Mouse (Mus musculus): ENCODE measurements at regions not wholly inside any gene's neighbourhood (a gene's known extent, or its start where the extent isn't known, plus 50 kb on each side); places are given as distances from the start of the nearest gene placed in this dataset.

DNA sequence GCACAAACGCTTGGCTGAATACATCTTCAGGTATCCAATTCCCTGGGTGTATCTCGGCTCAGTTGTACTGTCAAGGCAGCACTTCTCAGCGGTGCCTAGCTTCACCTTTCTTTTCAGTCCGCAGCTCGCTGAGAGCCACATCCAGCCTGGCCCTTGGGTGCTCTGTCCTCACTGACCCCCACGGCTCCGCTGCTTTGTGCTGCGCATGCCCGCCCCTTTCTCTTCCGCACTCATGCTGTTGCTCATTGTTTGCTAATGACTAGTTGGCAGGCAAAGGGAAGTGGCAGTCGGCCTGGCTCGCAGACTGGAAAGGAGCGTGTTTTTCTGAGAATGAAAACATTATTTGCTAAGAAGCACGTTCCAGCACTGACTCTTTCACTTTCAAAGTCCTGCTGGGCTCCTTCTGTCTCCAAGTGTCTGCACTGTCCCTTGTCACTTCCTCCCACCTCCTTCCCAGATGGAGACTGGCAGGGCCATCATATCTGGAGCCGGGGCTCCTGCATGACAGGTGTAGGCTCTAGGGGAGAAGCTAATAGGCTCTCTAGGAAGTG lies 146.7 kb upstream of the Kif2a start:
- no peak for DNase-seq (ENCODE audit: low spot score)

DNA sequence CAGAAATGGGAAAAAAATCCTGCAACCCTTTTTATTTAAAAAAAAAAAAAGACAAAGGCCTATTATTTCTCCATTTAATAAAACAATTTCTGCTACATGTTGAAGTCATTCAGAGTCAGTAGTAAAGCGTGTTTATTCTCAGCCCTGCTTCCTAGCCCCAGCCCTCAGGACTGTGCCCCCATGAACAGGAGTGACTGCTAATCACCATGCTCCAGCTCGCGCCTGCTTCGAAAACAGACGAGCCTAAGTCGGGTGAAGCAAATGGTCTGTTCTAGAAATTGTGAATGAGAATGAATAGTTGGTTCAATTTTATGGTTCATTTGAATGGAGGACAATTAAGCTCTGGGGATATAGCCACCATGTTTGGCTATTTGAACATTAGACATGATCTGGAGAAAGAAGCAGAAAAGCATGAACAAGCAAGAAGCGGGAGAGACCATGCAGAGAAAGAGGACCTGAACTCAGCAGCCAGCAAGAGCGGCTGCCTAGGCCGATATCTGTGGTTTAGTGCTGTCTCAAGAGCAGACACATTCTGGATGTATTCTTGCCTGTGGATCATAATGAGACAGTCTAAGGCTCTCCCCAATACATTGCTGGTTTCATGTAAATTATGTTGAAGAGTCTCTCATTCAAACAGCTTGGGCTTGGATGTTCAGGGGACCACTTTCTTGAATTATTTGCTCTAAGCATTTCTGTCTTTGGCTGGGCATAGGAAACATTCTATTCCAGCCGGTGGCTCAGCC lies 146.1 kb upstream of the Kif2a start:
- no peak for DNase-seq (ENCODE audit: low spot score)

DNA sequence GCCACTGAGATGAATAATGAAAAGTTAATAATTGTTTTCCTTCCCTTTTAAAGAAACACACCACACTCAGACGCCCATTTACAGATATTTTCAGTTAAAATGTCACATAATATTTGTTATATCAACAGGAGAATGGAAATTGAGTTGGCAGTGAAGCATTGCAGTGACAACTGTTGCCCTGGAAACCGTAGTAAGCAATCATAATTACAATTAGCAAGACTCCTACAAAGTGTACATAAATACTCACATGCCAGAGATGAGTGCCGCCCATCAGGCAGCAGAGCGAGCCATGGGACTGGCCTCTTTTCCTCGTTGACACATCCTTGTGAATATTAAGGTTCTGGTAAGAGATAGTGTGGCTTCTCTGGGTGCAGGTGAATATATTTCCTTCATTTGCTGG lies 129.6 kb upstream of the Kif2a start:
- DNase-seq (ENCODE audit: low spot score): no peak

DNA sequence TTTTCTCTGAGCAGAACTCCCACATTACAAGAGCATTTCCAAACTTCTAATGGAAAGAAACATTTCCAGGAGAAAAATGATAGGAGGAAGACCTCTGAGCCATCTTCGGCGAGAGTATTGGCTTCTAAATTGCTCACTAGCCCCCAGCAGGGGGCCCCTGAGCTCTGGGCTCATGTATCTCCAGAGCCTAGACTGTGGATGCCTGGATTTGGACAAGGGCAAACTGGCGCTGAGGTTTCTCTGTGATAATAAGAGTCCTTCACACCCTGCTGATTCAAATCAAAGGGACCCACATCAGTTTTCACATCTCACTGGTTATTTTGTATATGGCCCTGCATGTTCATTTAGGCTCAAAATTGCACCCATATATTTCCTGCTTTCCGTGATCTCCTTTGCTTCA lies 119.3 kb upstream of the Kif2a start:
- no peak for DNase-seq (ENCODE audit: low spot score)

DNA sequence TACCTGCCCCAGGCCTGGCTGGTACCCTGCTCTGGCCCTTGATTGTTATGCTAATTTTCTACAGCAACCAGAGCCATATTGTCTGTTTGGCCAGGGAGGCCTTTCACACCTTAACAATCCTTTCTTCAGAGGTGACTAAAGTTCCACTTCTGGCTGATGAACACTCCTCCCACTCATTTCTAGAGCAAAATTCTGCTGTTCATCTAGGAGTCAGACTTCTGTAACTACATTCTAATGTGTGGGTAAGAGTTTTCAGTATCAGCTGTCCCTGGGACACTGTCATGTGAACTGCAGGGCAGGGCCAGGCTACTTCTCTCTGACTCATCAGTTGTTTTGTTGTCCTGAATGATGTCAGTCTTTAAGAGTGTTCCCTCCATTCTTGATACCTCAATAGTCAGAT lies 112.2 kb upstream of the Kif2a start:
- no peak for DNase-seq (ENCODE audit: low spot score)

DNA sequence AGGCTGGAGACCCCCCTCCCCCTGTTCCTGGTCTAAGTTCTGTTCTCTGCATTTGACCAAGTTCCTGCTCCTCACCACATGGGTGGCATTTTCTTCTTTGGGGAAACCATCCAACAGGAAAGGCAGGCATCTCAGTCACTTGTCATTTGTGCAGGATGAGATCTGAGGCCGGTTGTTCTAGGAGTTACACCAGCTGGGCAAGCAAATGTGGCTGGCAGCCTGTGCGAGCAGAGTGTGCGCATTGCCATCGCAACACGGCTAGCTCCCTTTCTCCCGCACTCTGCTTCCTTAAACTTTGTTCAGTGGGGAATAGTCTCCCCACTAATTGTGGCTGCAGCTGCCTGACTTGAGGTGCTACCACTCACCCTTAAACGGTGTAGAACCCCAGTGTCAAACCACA lies 104.7 kb upstream of the Kif2a start:
- DNase-seq (ENCODE audit: low spot score): peak; percentile 46

DNA sequence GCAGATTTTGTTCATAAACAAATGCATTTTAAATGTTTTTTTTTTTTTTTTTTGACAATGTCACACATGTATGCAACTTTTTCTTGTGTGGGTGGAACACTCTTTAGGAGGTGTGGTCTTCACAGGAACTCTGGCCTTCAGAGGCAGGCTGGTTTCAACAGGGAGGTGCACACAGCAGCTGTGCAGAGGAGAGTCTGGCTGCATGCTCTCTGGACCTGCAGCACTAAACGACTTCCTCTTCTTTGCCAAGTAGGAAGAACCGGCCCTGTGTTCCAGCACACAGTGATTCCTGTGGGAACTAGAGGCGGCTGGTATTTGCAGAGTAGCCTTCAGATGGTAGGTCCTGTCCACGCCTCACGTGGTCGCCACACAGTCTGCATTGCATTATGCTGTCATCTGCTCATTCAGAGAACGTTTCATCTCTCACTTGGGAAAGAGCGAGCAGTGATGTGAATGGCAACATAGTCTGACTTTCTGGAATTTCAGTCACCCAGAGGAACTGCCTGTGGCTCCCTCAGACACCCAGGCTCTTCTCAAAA lies 102.3 kb upstream of the Kif2a start:
- DNase-seq (ENCODE audit: low spot score): no peak

DNA sequence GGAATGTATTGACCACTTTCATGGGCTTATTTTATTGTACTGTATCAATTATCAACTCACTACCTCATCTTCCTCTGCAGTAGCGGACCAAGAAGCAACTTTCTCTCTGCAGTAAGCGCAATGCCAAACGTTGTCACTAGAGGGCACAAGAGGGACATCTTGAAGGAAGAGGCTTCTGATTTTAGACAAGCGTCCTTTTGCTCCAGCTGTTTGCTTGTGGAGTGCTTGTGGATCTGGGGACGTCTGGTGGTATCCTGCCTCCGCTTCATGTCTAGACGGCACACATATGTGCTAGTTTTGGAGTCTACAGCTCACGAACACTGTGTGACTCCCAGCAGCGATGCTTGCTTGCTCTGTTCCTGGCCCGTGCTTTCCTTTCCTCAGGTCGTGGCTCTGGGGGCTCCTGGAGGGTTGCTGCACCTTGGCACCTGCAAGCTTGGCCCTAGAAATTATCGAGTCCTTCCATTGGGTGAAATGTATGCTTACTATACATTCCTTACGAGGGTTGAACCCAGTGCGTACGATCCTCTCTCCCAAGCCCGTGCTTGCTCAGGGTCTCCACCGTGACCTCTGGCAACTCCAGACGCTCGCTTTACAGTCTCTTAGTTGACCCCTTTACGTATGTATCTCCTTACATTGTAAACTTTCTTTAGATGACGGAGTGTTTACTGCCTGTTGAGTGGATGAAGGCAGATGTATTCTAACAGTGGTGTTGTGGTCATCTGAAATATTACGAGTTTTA lies 92.2 kb upstream of the Kif2a start:
- DNase-seq (ENCODE audit: low spot score): peak; percentile 92

DNA sequence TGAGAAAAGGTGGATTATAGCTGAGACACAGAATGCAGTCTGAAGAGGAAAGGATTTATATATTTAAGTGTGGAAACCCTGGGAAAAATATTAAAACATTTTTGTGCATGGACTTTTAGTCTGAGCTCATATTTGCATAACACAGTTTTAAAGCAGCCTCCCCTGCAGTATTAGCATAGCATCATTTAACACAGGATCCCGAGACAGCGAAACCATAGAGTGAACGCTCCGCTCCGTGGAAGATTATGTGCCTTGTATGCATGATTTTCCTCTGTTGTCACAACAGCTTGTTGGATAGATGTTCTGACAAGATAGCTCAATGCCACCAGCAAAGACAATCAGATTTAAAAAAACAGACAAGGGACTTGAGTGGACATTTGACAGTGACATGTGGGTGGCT lies 86.1 kb upstream of the Kif2a start:
- no peak for DNase-seq (ENCODE audit: low spot score)

DNA sequence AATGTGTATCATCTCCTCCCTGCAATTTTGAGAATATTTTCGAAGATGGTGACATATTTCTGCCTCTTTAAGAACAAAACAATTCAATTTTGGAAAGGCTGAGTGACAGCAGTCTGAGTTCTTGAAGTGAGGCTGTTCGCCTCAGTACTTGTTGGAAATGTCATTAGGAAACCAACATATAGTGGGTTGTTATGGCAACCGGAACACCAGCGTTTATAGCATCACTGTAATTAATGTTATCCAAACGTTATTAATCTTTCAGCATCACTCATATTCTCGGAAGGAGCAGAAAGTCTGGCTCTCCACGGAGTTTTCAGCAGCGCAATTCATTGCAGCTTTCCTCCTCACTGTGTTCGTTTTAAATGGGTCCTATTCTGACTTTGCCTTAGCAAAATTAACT lies 85.6 kb upstream of the Kif2a start:
- DNase-seq (ENCODE audit: low spot score): no peak

DNA sequence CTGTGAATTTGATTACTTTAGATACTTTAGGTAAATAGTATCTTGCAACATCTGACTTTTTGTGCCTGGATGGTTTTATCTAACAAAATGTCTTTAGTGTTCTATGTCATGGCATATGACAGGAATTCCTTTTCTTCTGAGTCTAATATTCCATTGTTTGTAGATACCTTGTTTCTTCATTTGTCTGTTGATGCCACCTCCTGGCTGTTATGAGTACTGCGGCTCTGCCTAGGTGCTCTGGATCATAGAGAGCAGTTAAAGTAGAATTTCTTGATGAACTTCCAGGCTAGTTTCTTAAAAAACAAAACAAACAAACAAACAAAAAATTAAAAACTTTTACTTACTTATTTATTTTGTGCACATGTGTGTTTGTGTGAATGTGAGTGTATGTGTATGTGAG lies 83.6 kb upstream of the Kif2a start:
- DNase-seq (ENCODE audit: low spot score): peak; percentile 32

DNA sequence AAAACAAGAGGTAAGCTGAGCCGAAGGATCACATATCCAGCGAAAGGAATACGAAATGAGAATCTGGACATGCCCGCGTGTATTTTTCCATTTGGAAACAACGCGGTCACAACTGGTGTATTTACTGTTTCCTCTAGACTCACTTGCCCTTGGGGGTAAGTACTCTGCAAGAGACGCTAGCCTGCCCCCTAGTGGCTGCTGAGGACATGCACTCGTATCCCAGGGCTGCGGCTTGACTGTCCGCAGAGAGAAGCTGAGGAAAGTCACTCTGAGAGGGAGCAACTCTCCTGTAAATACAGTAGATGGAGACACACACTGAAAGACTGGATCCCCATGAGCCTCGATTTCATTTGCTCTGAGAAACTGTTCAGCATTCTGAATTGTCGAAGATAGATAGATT lies 79.7 kb upstream of the Kif2a start:
- peak; percentile 55 for DNase-seq (ENCODE audit: low spot score)

DNA sequence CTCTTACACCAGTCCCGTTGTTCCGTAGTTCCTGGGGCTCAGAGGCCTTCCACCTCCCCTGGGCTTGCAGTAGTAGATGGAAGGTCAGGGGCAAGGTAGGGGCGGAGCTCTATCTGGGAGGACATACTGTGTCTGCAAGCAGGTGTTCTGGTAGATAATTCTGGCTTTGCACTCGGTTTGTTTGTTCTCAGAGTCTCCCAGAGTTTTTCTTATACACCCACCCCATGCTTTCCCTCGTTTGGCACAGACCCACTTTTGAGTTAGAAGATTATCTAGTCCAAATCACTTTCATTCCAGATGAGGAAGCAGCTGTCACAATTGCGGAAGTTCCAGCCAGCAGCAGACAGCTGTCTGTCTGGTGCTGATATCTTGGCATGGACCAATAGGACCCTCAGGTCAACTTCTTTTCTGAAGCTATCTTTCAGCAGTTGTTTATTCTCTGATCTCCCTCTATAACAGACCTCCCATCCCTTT lies 79.0 kb upstream of the Kif2a start:
- DNase-seq (ENCODE audit: low spot score): no peak

DNA sequence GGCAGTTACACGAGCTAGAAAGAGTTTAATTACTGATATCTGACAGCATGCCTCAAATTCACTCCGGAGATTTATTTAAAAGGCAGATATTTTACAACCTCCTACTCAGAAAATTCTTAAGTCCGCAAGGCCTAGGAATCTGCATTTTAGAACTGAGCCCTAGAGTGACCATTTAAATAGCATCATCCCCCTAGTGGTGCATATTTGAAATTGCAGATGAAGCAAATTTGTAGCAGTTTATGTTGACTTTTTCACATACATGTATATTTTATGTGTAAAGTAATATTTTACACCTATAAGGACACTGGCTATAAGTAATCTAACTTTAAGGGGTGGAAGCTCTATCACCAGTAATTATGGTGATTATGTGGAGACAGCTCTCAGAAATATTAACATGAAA lies 78.2 kb upstream of the Kif2a start:
- DNase-seq (ENCODE audit: low spot score): no peak

DNA sequence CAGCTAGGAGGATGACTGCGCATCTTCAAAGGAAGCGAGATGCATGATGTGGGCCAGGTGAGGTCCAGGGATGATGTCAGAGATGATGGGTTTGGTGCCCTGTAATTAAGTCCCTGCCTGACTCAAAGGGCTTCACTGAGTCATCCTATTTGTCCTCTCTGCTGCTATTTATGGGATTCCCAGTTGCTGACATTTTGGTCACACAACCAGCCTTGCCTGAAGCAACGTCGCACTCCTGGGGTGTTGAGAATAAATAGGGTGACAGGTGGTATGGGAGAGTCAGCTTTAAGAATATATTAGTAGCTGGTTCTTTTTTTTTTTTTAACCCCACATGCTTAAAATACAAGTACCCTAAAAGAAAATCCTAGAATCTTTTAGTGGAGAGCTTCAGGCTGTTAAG lies 75.1 kb upstream of the Kif2a start:
- DNase-seq (ENCODE audit: low spot score): no peak

DNA sequence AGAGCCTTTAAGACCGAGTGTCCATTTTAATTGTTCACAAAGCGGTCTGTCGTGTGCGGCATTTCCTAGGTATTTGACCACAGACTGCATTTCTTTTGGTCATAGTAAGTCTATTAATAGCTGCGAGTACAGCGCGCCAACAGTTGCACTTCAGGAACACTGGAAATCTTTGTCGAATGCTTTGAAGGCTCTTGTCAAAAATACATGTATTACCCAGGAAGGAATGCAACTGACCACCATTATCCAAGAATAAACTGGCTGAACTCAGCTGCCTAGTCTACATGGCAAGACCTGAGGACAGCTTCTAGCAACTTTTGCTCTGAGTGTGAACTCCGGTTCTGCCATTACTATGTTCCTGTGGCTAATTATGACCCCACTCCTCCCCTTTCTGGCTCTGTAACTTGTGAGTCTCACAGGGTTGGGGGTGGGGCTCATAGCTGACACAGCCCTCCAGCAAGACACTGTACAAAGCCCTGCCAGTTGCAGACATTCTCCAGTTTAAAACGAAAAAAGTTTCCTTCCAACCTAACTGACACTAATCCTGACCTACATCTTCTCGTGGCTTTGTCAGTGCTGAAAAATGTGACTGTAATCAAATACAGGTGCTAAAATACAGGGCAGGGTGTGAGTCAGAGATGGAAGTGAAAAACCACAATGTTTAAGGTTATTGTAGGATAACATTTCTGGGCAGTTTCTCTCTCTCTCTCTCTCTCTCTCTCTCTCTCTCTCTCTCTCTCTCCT lies 73.2 kb upstream of the Kif2a start:
- DNase-seq (ENCODE audit: low spot score): no peak

DNA sequence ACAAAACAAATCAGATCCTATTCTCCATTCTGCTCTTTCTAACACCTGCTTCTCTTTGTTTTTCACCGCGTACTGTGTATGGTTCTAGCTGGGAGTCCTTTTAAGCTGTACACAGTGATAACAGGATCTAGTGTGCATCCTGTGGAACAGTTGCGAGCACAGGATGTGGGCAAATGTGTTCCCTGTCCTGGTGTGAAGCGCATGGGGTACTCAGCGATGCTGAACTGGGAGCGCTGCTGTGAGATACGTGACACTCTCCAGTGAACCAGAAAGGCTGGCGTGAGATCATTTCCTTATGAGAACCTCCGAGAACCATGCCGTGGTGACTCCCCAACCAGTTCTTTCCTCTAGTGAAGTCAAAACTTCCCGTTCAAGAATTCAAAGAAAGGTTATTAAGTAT lies 72.6 kb upstream of the Kif2a start:
- no peak for DNase-seq (ENCODE audit: low spot score)

DNA sequence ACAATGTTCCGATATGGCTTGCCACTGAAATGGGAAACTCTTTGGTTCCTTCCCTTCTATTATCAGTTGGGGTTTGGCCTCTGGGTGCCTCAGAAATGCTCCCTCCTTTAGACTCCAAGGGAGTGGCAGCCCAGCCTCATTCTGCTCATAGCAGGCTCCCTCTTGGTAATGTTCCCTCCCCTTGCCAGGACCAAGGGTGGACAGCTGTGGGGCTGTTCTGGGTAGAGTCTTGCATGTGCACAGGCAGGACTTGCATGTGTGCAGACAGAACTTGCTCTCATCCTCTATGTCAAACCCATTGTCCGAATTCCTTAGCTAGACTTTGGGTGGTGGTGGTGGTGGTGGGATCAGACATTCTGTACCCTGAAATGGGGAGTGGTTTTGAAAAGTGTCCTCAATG lies 71.8 kb upstream of the Kif2a start:
- no peak for DNase-seq (ENCODE audit: low spot score)

DNA sequence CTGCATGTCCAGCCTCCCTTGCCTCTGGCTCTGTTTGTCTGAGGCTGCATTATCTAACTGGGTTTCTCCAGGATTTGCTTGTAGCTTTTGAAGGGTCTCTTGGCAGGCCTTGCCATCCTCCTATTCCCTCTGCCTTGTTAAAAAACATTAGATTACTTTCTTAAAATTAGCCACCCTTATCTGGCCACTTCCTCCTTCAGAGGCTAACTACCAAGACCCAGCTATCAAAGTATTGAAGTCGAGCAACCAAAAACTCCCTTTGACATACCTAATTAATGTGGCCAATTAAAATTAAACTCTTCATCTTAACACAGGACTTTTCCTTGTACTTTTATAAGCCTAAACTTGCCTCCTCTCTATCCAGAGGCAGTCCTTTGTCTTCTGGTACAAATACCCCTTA lies 66.3 kb upstream of the Kif2a start:
- DNase-seq (ENCODE audit: low spot score): no peak

DNA sequence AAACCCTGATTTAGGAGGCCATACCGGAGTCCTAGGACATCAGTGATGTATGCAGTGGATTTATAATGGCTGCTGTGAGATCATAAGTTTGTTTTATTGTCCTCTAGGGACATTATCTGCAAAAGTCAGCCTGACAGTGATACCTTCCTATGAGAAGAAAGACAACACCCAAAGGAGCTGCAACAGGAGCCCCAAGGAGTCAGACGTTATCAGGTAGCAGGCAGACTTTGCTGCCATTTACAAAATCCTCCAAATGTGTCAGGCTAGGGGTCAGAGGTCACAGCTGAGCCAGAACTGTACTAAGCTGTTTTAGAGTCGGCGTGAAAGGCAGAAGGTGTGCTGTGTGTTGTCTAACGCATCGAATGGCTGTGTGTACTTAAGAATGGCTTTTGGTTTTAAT lies 65.4 kb upstream of the Kif2a start:
- DNase-seq (ENCODE audit: low spot score): no peak

DNA sequence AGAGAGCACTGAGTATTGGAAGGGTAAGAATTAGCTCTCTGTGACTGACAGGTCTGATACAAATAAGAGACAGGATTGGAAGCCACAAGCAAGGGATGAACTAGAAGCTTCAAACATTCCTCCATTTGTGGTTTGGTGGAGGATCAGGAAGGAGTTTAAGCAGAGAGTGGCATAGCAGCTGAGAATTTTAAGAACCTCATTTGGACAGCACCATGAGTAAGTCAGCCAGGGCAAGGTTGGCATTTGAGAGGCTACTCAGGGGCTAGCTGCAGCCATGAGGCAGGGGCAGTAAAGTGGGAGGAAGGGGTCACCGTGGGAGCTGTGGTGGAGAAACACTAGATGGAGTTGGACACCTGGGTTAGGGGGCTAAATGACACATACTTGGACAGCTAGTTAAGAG lies 56.2 kb upstream of the Kif2a start:
- DNase-seq (ENCODE audit: low spot score): no peak

DNA sequence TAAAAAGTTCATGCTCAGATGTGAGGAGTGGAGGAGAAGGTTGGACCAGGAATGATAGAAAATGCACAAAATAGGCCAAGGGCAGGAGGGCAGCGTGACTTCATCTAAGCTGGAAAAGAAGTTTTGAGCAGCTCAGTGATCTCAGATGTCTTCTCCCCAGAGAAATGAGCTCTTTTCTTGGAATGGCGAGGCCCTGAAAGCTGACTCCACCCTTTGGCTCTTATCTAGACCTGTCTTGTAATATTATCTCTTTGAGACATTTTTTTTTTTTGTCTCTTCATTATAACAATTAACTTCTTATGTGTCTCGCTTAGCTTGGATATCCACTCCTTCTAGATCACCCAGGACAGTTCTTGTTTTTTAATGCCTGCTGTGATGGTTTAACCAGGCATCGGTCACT lies 53.0 kb upstream of the Kif2a start:
- DNase-seq (ENCODE audit: low spot score): no peak

Data from layer of hippocampus, adult 9-10 months (tissue).